Mouse (Mus musculus): ENCODE data around the gene Rassf8.

Rassf8 gene

DNA sequence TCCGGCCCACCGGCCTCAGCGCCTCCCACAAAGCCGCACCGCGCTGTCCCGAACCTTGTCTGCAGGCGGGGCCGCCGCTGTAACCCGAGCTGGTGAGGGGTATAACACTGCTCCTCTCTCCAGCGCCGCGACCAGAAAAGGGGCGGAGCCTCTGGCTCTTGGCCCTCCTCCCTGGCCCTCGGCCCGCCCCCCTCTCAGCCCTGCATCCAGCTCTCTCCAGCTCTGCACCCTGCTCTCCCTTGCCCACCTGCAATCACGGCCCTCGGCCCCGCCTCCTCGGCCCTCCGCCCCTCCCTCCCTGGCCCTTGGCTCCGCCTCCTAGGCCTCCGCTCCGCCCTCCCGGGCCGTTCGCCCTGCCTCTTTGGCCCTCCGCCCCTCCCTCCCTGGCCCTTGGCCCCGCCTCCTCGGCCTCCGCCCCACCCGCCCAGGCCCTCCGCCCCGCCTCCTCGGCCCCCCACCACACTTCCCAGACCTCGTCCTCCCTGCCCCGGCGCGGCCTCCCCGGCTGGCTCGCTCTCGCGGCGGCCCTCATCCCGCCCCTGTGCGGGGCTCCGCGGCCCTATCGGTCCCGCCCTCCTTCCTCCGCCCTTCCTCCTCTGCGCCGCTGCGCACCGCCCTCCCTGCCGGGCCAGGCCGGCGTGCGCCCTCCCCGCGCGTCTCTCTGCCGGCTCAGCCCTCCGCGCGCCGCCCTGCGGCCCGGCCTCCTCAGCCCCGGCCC, at the start of gene Rassf8:
Gene Rassf8 (plus strand): TSS at position 617 of the 718 bp plus-strand sequence.
- DNase-seq = peak; percentile 94

- DNase-seq = no peak
Observed at GRCm38 (mm10) chr6:145701021-145701540, 45.5 kb upstream of the Rassf8 start.

GRCm38 (mm10) chr6:145703667-145704066, 42.9 kb upstream of the Rassf8 start:
- DNase-seq = no peak

DNA sequence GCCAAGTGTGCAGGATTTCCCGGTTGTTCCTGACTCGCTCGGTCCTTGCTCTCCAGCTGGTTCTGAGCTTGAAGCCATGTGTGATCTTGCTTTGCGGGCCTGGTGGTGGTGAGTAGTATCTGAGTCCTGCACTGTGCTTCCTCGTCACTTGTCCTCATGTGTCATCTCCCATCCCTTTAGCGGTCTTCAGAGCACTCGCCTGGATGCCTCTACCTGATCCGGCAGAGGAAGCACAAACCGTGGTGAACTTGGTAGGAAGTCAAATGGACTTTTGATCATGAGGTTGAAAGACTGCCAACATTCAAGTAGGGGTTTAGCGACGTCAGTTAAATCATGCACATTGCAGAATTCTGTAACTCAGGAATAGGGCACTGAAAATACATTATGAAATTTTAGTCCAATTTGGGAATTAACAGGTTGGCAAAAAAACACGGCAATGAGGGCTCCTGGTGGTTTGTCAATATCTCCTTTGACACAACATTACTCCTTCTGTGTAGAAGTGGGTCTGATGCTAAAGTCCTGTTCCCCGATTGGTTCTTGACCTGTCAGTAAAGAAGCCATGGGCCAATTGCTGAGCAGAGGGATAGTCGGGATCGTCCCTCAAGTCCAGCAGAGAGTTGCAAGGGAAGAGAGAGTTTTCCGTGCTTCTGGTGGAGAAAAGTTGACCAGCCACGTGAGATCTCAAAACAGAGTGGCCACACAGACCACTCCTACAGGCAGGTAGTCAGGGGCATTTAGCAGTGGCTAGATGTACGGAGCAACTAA, 36.4 kb upstream of the Rassf8 start:
- DNase-seq = peak; percentile 80

- DNase-seq = peak; percentile 7
Observed at GRCm38 (mm10) chr6:145710797-145711196, 35.8 kb upstream of the Rassf8 start.

GRCm38 (mm10) chr6:145711320-145711719, 35.2 kb upstream of the Rassf8 start:
- peak; percentile 76 for DNase-seq

- DNase-seq = no peak
Observed at GRCm38 (mm10) chr6:145713241-145714114, 33.1 kb upstream of the Rassf8 start.

GRCm38 (mm10) chr6:145714131-145714530, 32.4 kb upstream of the Rassf8 start:
- no peak for DNase-seq

GRCm38 (mm10) chr6:145722596-145722995, 24.0 kb upstream of the Rassf8 start:
- no peak for DNase-seq

DNA sequence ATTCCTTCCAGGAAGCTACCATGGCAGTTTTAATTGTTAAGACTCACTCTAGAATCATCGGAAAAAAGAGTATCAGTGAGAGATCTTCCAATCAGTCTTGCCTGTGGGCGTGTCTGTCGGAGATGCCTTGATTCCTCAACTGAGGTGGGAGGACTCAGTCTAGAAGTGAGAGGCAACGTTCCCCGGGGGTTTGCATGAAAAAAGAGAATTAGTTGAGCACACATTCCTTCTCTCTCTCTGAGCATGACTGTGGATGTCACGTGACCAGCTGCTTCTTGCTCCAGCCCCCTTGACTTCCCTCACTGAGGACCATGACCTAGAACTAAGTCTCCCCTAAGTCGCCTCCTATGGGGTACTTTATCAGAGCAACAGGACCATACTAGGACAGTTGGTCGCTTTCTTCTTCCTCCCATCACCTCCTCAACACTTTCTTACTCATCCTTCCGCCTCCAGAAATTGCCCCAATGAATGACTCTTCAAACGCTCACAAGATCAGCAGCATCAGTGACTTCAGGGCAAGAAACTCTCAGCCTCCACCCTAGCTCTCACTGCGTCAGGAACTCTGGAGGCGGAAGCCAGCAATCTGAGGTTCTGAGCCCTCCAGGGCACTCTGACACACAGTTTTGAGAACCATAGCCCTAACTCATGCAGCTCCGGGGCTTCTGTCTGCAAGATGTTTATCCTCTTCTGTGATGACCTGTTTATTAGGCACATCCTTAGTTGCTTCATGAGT, 23.3 kb upstream of the Rassf8 start:
- no peak for DNase-seq

GRCm38 (mm10) chr6:145725849-145726248, 20.7 kb upstream of the Rassf8 start:
- no peak for DNase-seq

DNA sequence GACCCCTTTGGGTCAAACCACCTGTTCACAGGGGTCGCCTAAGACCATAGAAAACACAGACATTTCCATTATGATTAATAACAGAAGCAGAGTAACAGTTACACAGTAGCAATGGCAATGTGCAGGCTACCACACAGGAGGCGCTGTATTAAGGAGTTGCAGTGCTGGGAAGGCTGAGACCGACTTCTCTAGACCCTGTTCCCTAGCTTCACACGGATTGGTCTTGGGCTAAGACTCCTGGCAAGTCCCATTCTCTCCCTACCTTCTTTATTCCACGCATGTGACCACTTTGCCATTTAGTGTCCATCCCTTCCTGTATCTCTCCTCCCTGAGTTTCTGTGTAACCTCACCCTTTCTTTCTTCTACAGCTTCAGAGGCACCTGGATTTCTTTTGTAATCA, 19.6 kb upstream of the Rassf8 start:
- DNase-seq = no peak

DNA sequence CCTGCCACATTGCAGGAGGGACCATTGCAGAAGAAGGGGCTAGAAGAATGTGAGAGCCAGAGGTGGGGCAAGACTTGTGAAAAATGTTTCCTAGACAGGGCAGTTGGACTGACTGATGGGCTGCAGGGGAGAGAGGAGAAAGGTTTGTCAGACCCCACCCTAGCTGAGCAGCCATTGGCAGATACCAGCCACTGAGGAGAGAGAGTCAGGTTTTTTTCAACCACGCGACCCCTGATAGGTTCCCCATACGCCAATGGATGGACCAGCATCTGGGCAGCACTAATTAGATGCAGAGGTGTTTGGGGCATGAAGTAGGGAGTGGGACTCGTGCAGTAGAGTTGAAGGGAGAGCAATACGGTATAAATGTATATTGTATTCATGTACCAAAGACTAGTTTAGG, 13.7 kb upstream of the Rassf8 start:
- DNase-seq = no peak

DNA sequence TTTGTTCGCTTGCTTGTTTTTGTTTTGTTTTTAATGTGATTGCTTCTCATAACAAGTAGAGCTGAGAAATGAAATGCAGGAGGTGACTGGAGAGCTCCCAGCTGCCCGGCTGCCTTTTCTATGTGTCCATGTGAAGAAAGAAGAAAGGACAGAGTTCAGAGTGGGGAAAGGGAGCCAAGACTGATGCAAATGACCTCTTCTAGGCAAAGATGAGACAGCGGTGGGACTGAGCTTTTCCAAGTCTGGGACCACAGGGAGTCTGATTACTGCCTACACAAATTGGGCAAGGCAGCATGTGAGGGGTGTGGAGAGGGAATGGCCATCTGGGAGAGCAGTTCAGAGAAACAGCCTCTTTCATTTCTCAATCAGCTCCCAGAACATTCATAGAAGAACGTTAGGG, 13.3 kb upstream of the Rassf8 start:
- no peak for DNase-seq

DNA sequence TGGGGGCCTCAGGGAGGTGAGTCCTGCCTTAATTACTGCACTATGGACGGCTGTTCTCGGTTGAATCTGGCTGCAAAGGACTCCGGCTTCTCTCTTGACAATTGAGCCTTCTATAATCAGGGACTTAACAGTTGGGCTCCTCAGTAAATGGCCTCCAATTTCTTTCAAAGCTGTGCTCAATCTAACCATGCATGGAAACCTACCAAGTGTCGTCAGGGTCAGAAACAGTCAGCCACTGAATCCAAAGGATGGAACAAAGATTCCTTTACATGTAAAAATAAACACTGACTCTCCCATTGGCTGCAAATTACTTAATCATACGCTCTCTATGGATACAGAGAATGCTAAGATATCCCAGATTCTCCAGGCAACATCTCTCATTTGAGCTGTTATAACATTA, 12.6 kb upstream of the Rassf8 start:
- DNase-seq = no peak

GRCm38 (mm10) chr6:145736099-145736498, 10.4 kb upstream of the Rassf8 start:
- no peak for DNase-seq

DNA sequence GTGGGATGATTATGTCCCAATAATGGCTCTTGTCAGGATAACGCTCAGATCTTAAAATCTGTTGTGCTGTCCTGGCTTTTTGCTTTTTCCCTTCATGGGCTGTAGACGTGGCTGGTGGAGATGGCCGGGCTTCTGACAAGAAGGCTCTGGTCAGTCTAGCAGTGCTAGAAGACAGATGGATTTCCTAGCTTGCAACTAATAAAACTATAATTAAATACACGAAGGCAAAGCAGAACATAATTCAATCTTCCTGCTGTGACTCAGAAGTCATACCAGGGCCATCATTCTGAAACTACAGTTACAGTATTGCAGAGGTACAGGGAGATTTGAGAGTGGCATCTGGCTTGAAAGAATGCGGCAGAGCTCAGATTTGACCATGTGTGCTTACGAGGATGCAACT, 7.3 kb upstream of the Rassf8 start:
- DNase-seq = no peak

- no peak for DNase-seq
Observed at GRCm38 (mm10) chr6:145740011-145740410, 6.5 kb upstream of the Rassf8 start.

GRCm38 (mm10) chr6:145745291-145745690, 1.3 kb upstream of the Rassf8 start:
- no peak for DNase-seq

- DNase-seq = peak; percentile 48
Observed at GRCm38 (mm10) chr6:145746921-145747670, 548 bp downstream of the Rassf8 start.
